ENCODE assay signal across 9 mouse cellular contexts in genomic region chr9:75315238-75315637, GRCm38 (mm10). TPM values are rescaled to one million over a fixed set of nuclear protein-coding genes. Genes with fewer than 3 reads are reported as not detected.
DNase-seq lines count a peak whose midpoint lies in the region; ATAC-seq and TF ChIP-seq lines count a peak whose summit lies in the region.
"Had no signal": no experiment of that assay in that cellular context is flagged by ENCODE, and none has a peak within 500 bp of the region (broad histone marks: within the 10 kb centered on the region; RNA-seq: fewer than 3 reads in every experiment).

No protein-coding gene starts in this region.

- 0 out of 2 replicates have a peak overlapping the region, but pooled peaks have one; percentile 65 for H3K9ac ChIP-seq in forebrain, embryonic 12.5 days
- no peak overlapping the region for H3K9ac ChIP-seq in intestine, embryonic 16.5 days (ENCODE audit: low read depth, low read length)
- H3K9ac ChIP-seq in neural tube, embryonic 15.5 days (replicated peaks): peak overlapping the region; percentile 73; the same call in 1 of the 2 replicates

- ATAC-seq in forebrain, embryonic 12.5 days (ENCODE audit: low FRiP score): no peak
- ATAC-seq in intestine, embryonic 16.5 days: no peak
- no peak for ATAC-seq in neural tube, embryonic 15.5 days (ENCODE audit: low FRiP score)

- peaks cover 3% of the 10 kb centered on the region; the same call in 1 of the 2 replicates for H3K27me3 ChIP-seq in forebrain, embryonic 12.5 days
- no peaks in the 10 kb centered on the region for H3K27me3 ChIP-seq in intestine, embryonic 16.5 days (replicated peaks; ENCODE audit: control insufficient read depth, insufficient read depth, low read length)
- no peaks in the 10 kb centered on the region for H3K27me3 ChIP-seq in neural tube, embryonic 15.5 days (replicated peaks)

- intact Hi-C loops in left cerebral cortex, adult 2 months (cut with DNase I): no loop called here
- intact Hi-C loops in left cerebral cortex, postnatal 14 days (cut with DNase I): no loop called here

- no peak for TF ChIP-seq CTCF in left cerebral cortex, adult 2 months (IDR thresholded peaks at IDR 0.05)

- H3K4me3 ChIP-seq in left cerebral cortex, adult 2 months: peak overlapping the region; percentile 78
- H3K4me3 ChIP-seq in forebrain, embryonic 12.5 days (replicated peaks): 0 out of 2 replicates have a peak overlapping the region, but pooled peaks have one; percentile 55
- H3K4me3 ChIP-seq in intestine, embryonic 16.5 days (ENCODE audit: low read length): no peak overlapping the region
- H3K4me3 ChIP-seq in neural tube, embryonic 15.5 days (replicated peaks): peak overlapping the region; percentile 79

- peak overlapping the region; percentile 73 for H3K4me2 ChIP-seq in forebrain, embryonic 12.5 days
- H3K4me2 ChIP-seq in intestine, embryonic 16.5 days (ENCODE audit: low read depth, low read length): peak overlapping the region; percentile 77; the same call in 1 of the 2 replicates
- H3K4me2 ChIP-seq in neural tube, embryonic 15.5 days: peak overlapping the region; percentile 67

- no peaks in the 10 kb centered on the region for H3K9me3 ChIP-seq in forebrain, embryonic 12.5 days
- no peaks in the 10 kb centered on the region for H3K9me3 ChIP-seq in intestine, embryonic 16.5 days (ENCODE audit: control insufficient read depth, low read length)
- no peaks in the 10 kb centered on the region for H3K9me3 ChIP-seq in neural tube, embryonic 15.5 days (replicated peaks)

- H3K4me1 ChIP-seq in forebrain, embryonic 12.5 days: peaks cover 21% of the 10 kb centered on the region
- peaks cover 17% of the 10 kb centered on the region for H3K4me1 ChIP-seq in intestine, embryonic 16.5 days (ENCODE audit: control insufficient read depth, insufficient read depth, low read length)
- H3K4me1 ChIP-seq in neural tube, embryonic 15.5 days: peaks cover 36% of the 10 kb centered on the region

- DNase-seq in left cerebral cortex, adult 2 months (ENCODE audit: extremely low spot score in 1 of 2, low spot score in 2 of 2): no peak
- no peak for DNase-seq in left cerebral cortex, postnatal 14 days (ENCODE audit: low spot score in 2 of 2)
- no peak for DNase-seq in ovary, postnatal 14 days (ENCODE audit: low spot score)
- no peak for DNase-seq in frontal cortex, postnatal 14 days (ENCODE audit: low spot score in 2 of 2)
- DNase-seq: cerebellum, adult 9-11 months; gastrocnemius, postnatal 25 days had no signal

- no peaks in the 10 kb centered on the region for H3K36me3 ChIP-seq in forebrain, embryonic 12.5 days (replicated peaks)
- H3K36me3 ChIP-seq in intestine, embryonic 16.5 days (ENCODE audit: control insufficient read depth, insufficient read depth, low read length): peaks cover 2% of the 10 kb centered on the region; the same call in 1 of the 2 replicates
- H3K36me3 ChIP-seq in neural tube, embryonic 15.5 days: peaks cover 11% of the 10 kb centered on the region; the same call in 1 of the 2 replicates

- peak overlapping the region; percentile 91 for H3K27ac ChIP-seq in left cerebral cortex, adult 2 months
- no peak overlapping the region for H3K27ac ChIP-seq in forebrain, embryonic 12.5 days
- H3K27ac ChIP-seq in intestine, embryonic 16.5 days (ENCODE audit: low read length): no peak overlapping the region
- peak overlapping the region; percentile 91; the same call in 1 of the 2 replicates for H3K27ac ChIP-seq in neural tube, embryonic 15.5 days (replicated peaks)

- 70% methylated on average over 3 of the region's 3 CpGs for WGBS in forebrain, embryonic 12.5 days
- 70% methylated on average over 3 of the region's 3 CpGs for WGBS in intestine, embryonic 16.5 days
- WGBS in neural tube, embryonic 15.5 days: 77% methylated on average over 3 of the region's 3 CpGs

RNA-seq across cellular contexts. Expression of gene Gnb5, which starts 9.2 kb away (rescaled TPM):
- 100 to 1,000 TPM; 143 to 163 TPM for total RNA-seq in left cerebral cortex, adult 2 months (2021)
- total RNA-seq in left cerebral cortex, postnatal 14 days (2021): 100 to 1,000 TPM; 134 to 140 TPM
- 32.6 and 35.5 TPM in 2 replicates for polyA plus RNA-seq in forebrain, embryonic 12.5 days (2016; fragmentation: Nextera tagmentation; extraction: Ambion mirVana)
- polyA plus RNA-seq in intestine, embryonic 16.5 days (2015; fragmentation: Nextera tagmentation; extraction: Ambion mirVana): 15.8 and 16.2 TPM in 2 replicates
- polyA plus RNA-seq in neural tube, embryonic 15.5 days (2015; fragmentation: Nextera tagmentation; extraction: Ambion mirVana): 85.1 and 97.4 TPM in 2 replicates

RNA-seq across cellular contexts. Expression of gene Bcl2l10, which starts 32.3 kb away (rescaled TPM):
- not detected for total RNA-seq in left cerebral cortex, adult 2 months (2021)
- total RNA-seq in left cerebral cortex, postnatal 14 days (2021): under 1 TPM in 1 of 2 experiments, not detected in 1; 0.36 TPM
- polyA plus RNA-seq in forebrain, embryonic 12.5 days (2016; fragmentation: Nextera tagmentation; extraction: Ambion mirVana): not detected in 2 replicates
- not detected in 2 replicates for polyA plus RNA-seq in intestine, embryonic 16.5 days (2015; fragmentation: Nextera tagmentation; extraction: Ambion mirVana)
- polyA plus RNA-seq in neural tube, embryonic 15.5 days (2015; fragmentation: Nextera tagmentation; extraction: Ambion mirVana): not detected in 2 replicates
- total RNA-seq: gastrocnemius, postnatal 25 days had no signal

Comparison
In these comparisons a context has a peak if more than half of its experiments do, and no peak if none do; other contexts are left out.
1. H3K27ac ChIP-seq: peak in left cerebral cortex, adult 2 months (single experiment) and neural tube, embryonic 15.5 days (single experiment); none in forebrain, embryonic 12.5 days (single experiment) and intestine, embryonic 16.5 days (single experiment).
2. Peak in every context shown above with its lines, with median percentiles within 50 percentile points of each other: H3K4me2 ChIP-seq.